Comparison of ENCODE assay signal across 8 mouse cellular contexts in the genomic region with DNA sequence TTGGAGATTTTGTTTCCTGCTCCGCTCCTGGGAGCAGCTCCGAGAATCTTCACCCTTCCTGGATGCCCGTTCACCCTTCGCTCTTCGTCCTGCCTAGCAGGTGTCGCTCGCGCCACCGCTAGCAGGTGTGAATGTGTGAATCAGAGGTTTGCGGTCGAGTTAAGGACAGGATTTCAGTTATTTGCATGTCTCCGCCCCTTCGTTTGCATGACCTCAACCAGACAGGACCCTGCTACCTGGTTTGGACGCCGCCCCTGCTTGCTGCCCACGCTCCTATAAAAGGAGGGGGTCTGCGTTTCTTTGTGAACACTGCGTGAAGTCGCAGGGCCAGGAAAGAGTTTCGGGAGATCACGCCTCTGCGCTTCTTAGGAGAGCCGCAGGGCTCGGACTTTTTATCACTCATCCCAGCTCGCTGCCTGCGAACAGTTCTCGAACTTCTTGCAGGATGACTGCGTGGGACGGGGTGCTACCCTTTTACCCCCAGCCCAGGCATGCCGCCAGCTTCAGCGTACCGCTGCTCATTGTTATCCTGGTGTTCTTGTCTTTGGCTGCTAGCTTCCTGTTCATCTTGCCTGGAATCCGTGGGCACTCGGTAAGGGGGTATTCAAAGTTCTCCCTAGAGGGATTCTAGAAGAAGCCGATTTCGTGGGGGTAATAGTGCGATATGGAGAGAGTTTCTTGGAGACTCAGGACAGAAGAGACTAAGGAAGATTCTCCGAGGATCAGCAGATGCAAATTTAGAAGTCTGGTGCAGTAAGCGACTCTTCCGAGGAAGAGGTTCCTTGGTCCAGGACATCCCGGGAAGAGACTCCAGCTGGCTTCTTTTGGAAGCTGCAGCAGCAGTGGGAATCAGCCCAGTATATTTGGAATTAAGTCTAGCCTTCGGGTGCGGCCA. TPM values are rescaled to one million over a fixed set of nuclear protein-coding genes. Genes with fewer than 3 reads are reported as not detected.
A peak's percentile ranks its signal among the peaks of the same experiment; 100 is the strongest.
DNase-seq lines count a peak whose midpoint lies in the region; ATAC-seq lines count a peak whose summit lies in the region.

TSS of gene Duoxa2 (plus strand) at position 305 of the 895 bp plus-strand sequence.

- DNase-seq in heart, adult 11 months = no peak
- DNase-seq in kidney, adult 18-20 months = peak; percentile 27
- DNase-seq in lung, postnatal 10 days = peak; percentile 22
- DNase-seq in layer of hippocampus, postnatal 10 days (ENCODE audit: low spot score in 2 of 2) = no peak
- DNase-seq in layer of hippocampus, postnatal 25 days (ENCODE audit: extremely low spot score in 1 of 2, low spot score in 1 of 2) = no peak

- ATAC-seq in heart, embryonic 13.5 days (ENCODE audit: extremely low read depth, insufficient number of reproducible peaks, low FRiP score, low TSS enrichment) = no peak
- no peak for ATAC-seq in forebrain, embryonic 12.5 days (ENCODE audit: low FRiP score)
- no peak for ATAC-seq in stomach, embryonic 16.5 days (ENCODE audit: insufficient read depth, low FRiP score)

- 1% methylated on average over 43 of the region's 43 CpGs for WGBS in heart, embryonic 13.5 days
- under 1% methylated on average over 43 of the region's 43 CpGs for WGBS in forebrain, embryonic 12.5 days
- WGBS in stomach, embryonic 16.5 days = 1% methylated on average over 43 of the region's 43 CpGs

- H3K9ac ChIP-seq in heart, embryonic 13.5 days = peak within 1 kb of the TSS; percentile 53
- H3K9ac ChIP-seq in forebrain, embryonic 12.5 days = no peak within 1 kb of the TSS
- no peak within 1 kb of the TSS for H3K9ac ChIP-seq in stomach, embryonic 16.5 days (ENCODE audit: low read length)

- H3K4me1 ChIP-seq in heart, embryonic 13.5 days = peaks cover 53% of the 10 kb centered on the region
- H3K4me1 ChIP-seq in forebrain, embryonic 12.5 days = peaks cover 45% of the 10 kb centered on the region
- peaks cover 12% of the 10 kb centered on the region for H3K4me1 ChIP-seq in stomach, embryonic 16.5 days (ENCODE audit: control insufficient read depth, insufficient read depth, low read length)

- no peaks in the 10 kb centered on the region for H3K9me3 ChIP-seq in heart, embryonic 13.5 days
- no peaks in the 10 kb centered on the region for H3K9me3 ChIP-seq in forebrain, embryonic 12.5 days
- H3K9me3 ChIP-seq in stomach, embryonic 16.5 days (replicated peaks; ENCODE audit: control insufficient read depth, low read length) = no peaks in the 10 kb centered on the region

- H3K36me3 ChIP-seq in heart, embryonic 13.5 days = no peaks in the 10 kb centered on the region
- no peaks in the 10 kb centered on the region for H3K36me3 ChIP-seq in forebrain, embryonic 12.5 days (replicated peaks)
- H3K36me3 ChIP-seq in stomach, embryonic 16.5 days (ENCODE audit: control insufficient read depth, insufficient read depth, low read length) = no peaks in the 10 kb centered on the region

- peaks cover 99% of the 10 kb centered on the region for H3K27me3 ChIP-seq in heart, embryonic 13.5 days (replicated peaks)
- peaks cover 99% of the 10 kb centered on the region for H3K27me3 ChIP-seq in forebrain, embryonic 12.5 days
- H3K27me3 ChIP-seq in stomach, embryonic 16.5 days (ENCODE audit: control insufficient read depth, insufficient read depth, low read length) = peaks cover 76% of the 10 kb centered on the region

- H3K27ac ChIP-seq in heart, embryonic 13.5 days (replicated peaks) = no peak within 1 kb of the TSS
- no peak within 1 kb of the TSS for H3K27ac ChIP-seq in forebrain, embryonic 12.5 days
- no peak within 1 kb of the TSS for H3K27ac ChIP-seq in stomach, embryonic 16.5 days (ENCODE audit: low read length)

- H3K4me3 ChIP-seq in heart, embryonic 13.5 days = peak within 1 kb of the TSS; percentile 47
- peak within 1 kb of the TSS; percentile 28 for H3K4me3 ChIP-seq in forebrain, embryonic 12.5 days (replicated peaks)
- H3K4me3 ChIP-seq in stomach, embryonic 16.5 days (replicated peaks; ENCODE audit: low read length) = peak within 1 kb of the TSS; percentile 41

- peak within 1 kb of the TSS; percentile 73 for H3K4me2 ChIP-seq in heart, embryonic 13.5 days
- H3K4me2 ChIP-seq in forebrain, embryonic 12.5 days = peak within 1 kb of the TSS; percentile 47
- H3K4me2 ChIP-seq in stomach, embryonic 16.5 days (ENCODE audit: low read depth, low read length) = peak within 1 kb of the TSS; percentile 64

RNA-seq across cellular contexts. Expression of gene Duoxa2, which starts in this region (rescaled TPM):
- polyA plus RNA-seq in heart, embryonic 13.5 days (2015; fragmentation: Nextera tagmentation; extraction: Ambion mirVana) = not detected in 2 replicates
- polyA plus RNA-seq in forebrain, embryonic 12.5 days (2016; fragmentation: Nextera tagmentation; extraction: Ambion mirVana) = not detected in 2 replicates
- 3.4 and 6.1 TPM in 2 replicates for polyA plus RNA-seq in stomach, embryonic 16.5 days (2015; fragmentation: Nextera tagmentation; extraction: Ambion mirVana)
- total RNA-seq in layer of hippocampus, postnatal 10 days (2021) = under 1 TPM in 1 of 2 experiments, not detected in 1; 0.20 TPM
- total RNA-seq in layer of hippocampus, postnatal 25 days (2021) = not detected

Comparison
In these comparisons a context has a peak if more than half of its experiments do, and no peak if none do; other contexts are left out.
1. DNase-seq: peak in kidney, adult 18-20 months (single experiment) and lung, postnatal 10 days (single experiment); none in heart, adult 11 months (single experiment), layer of hippocampus, postnatal 10 days (0 of 2) and layer of hippocampus, postnatal 25 days (0 of 2).
2. Peak in every context shown above with its lines, with median percentiles within 50 percentile points of each other: H3K4me2 ChIP-seq and H3K4me3 ChIP-seq.